Mouse (Mus musculus) ES-Bruce4 (cell line): ENCODE data around the gene Adgre4.

ENCODE experiments used
- CTCF ChIP-seq: IDR thresholded peaks from one replicate; pipeline ENCODE4 v1.8.1; 2011; ENCODE audit warnings: low read depth, low read length
- EP300 ChIP-seq: IDR thresholded peaks from 2 replicates; pipeline ENCODE4 v1.6.1; 2011; ENCODE audit warnings: low read depth, low read length; ENCODE audit not compliant: insufficient read depth
- POLR2A ChIP-seq: IDR thresholded peaks from one replicate; pipeline ENCODE4 v1.8.1; 2011; ENCODE audit warnings: low read length; ENCODE audit not compliant: insufficient read depth

- no peak for TF ChIP-seq CTCF
- TF ChIP-seq POLR2A: no peak
- no peak for TF ChIP-seq EP300
These were observed at the start of gene Adgre4 for GRCm38 (mm10) chr17:55749786-55750185.
